Mouse (Mus musculus) G1E-ER4 (cell line): ENCODE measurements around the gene Dzip3. TPM values are rescaled to one million over a fixed set of nuclear protein-coding genes. Genes with fewer than 3 reads are reported as not detected.

Source experiments
- GATA1 ChIP-seq: IDR thresholded peaks from one replicate; pipeline ENCODE4 v1.8.0; 2012; ENCODE audit warnings: low read length, inconsistent platforms
- polyA plus RNA-seq: library from polyadenylated mRNA; stranded (reverse); fragments of >175 nt; gene quantifications from 2 replicates; pipeline ENCODE4 v1.2.3, GENCODE M21; 2012

Dzip3 gene
- 11.1 and 14.3 TPM in 2 replicates for polyA plus RNA-seq

GRCm38 (mm10) chr16:48993559-48994342, at the start of gene Dzip3, which contains the start of gene Cip2a:
Dzip3 (minus strand) TSS chr16:48994165.
Cip2a (plus strand) TSS chr16:48994185.
- TF ChIP-seq GATA1 = no peak

- no peak for TF ChIP-seq GATA1
Observed at GRCm38 (mm10) chr16:49040554-49041221, 46.7 kb upstream of the Dzip3 start.

GRCm38 (mm10) chr16:49037771-49038170, 43.8 kb upstream of the Dzip3 start:
- TF ChIP-seq GATA1 = no peak

DNA sequence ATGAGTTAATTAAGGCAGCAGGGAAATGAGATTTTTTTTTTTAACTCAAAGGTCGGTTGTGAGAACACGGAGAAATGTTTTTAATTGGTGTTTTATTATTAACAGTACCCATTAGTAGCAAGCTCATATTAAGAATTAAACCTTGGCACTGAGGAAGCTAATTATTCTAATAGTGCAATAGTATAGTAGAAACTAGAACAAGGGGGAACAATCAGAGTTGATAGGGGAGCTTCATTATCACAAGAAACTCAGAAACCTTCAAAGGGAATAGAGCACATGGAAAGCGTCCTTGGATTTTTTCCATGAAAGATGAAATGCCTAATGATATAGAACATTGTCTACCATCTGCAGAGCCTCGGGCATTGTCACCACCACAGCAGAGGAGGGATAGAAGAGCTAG, 41.9 kb upstream of the Dzip3 start:
- no peak for TF ChIP-seq GATA1

- no peak for TF ChIP-seq GATA1
Observed at GRCm38 (mm10) chr16:49016620-49017332, 22.8 kb upstream of the Dzip3 start.

DNA sequence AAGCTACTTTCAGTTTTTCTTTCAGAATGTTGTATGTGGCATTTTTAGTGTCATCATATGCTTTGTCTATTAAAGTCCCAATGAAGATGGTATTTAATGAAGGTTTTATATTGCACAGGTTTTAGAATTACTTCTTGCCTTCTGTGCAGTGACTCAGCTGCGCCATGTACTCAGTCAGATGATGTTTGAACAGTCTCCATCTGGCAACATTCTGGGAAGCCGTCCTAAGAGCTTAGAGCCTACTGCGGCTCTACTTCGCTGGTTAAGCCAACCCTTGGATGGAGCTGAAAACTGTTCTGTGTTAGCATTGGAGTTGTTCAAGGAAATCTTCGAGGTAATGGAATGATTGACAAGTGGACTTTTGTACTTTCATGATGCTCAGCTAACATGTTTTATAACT, 10.2 kb upstream of the Dzip3 start:
- no peak for TF ChIP-seq GATA1

DNA sequence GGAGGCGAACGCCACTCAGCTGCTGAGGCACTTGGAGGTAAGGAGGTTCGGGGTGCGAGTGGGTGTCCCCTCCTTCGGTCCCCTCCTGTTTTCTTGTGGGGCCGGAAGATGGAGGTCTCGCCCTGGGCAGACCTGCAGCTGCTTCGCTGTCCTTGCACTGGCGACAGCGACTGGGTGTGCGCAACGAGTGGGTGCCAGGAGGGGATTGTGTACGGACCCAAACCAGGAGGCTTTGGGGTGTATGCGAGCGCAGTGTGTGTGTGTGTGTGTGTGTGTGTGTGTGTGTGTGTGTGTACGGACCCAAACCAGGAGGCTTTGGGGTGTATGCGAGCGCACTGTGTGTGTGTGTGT, 353 bp upstream of the Dzip3 start:
- TF ChIP-seq GATA1 = no peak

DNA sequence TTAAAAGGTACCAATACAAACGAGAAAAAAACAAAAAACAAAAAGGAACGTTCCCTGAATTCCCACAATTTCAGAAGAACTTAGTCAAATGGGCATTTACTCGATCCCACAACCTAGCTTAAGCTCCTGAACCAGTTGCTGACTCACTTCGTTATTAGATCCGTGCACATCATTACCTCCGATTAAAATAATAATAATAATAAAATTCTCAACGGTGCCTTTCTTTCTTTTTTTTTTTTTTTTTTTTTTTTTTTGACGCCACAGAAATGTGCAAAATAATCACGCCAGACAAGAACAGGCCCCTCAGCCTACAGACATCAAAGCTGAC, 770 bp downstream of the Dzip3 start:
- TF ChIP-seq GATA1 = no peak

DNA sequence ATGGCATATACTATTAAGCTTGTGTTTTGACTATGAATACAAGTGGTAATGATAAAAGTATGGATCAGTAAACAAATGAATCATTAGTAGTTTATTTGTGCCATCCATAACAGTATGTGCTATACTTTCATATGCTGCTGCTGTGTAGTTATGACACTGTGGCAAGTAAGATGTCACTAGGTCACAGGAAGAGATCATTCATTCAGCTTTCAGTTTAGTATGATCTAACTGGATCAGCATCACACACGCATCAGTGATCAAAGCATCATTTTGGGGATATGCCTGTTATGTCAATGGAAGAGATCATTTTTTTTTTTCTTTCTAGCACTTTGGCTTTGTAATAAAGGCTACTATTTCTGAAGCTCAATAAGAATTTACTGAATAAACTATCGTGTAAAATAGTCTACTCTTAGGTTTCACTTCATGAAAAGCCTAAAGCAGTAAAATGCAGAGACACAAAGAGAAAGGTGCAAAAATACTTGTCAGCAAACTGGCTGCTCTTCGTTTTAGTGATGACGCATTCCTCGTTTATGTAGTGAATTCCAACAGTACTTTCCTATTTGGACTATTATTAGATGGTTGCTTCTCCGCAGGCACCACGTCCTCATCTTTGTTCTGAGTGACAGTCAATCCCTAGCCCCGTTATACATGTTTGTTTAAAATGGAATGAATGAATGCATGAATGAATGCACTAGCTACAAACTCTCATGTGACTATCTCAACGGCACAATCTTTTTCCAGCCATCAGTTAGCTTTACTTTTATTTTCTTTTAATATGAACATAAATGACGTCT, 1.3 kb downstream of the Dzip3 start:
- no peak for TF ChIP-seq GATA1

DNA sequence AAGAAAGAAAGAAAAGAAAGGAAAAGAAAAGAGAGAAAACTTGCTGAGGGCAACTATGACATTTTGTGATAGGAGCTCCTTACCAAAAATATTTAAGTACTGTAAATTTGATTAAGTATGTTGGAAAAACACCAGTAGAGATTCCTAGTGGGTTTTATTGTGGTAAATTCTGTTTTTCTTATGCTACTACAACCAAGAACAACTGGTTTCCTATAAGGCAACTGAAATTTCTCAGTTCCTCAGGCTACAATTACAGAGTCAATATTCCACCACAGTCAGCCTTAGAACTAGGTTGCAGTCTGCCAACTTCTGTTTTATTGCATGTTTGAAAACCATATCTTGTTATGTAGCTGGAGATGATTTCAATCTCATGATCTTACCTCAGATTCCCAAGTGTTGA, 4.3 kb downstream of the Dzip3 start:
- no peak for TF ChIP-seq GATA1

DNA sequence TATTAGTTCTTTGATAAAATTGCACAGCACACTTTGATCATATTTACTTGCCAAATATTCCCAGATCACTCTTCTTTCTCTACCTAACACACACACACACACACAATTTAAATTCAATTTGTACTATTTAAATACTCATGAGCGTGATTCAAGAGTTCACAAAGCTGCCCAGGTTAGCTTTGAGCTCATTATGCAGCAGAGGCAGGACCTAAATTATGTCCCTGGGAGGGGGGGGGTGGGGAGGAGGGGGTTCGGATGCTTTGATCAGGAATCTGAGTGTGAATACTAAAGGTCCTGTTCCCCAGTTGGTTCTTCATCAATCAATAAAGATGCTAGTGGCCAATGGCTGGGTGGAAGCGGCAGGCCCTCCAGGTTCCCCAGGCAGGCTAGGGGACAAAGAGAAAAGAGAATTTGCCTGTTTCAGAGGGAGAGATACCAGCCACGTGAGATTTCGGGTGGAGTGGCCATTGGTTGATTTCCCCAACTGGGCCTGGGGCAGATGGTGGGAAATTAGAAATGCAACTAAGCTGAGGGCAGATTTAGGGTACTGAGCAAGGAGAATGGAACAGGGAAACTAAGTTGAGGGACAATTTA, 8.8 kb downstream of the Dzip3 start:
- no peak for TF ChIP-seq GATA1

GRCm38 (mm10) chr16:48979965-48980364, 14.0 kb downstream of the Dzip3 start:
- no peak for TF ChIP-seq GATA1

DNA sequence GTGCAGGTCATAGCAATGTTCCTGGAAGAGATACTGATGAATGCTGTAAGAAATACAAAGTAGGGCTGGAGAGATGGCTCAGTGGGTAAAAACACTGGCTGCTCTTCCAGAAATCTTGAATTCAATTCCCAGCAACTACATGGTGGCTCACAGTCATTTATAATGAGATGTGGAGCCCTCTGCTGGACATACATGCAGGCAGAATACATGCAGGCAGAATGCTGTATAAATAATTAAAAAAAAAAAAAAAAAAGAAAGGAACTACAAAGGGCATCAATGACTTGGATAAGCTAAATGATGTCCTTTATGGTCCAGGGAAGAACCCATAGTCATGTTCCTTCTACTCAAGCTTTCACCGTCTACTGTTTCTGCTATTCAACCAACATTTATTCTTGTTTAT, 20.4 kb downstream of the Dzip3 start:
- no peak for TF ChIP-seq GATA1

DNA sequence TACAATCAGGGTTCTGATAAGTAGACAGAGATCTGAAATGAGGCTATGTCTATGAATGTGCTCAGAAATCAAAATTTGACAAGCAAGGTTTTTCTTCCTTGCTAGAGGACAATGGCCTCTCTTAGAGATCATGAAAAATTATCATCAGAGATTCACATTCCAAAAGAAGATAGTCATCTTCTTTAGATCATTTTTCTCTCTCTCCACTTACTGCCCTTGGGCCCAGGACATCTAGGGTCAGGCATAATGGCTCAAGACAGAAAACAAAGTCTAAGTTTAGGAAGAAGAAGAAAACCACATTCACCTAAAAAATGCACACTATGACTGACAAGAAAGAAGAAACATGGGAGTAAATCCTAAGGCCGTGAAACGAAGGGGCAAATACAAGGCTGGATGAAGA, 21.0 kb downstream of the Dzip3 start:
- no peak for TF ChIP-seq GATA1

- TF ChIP-seq GATA1 = no peak
Observed at GRCm38 (mm10) chr16:48941805-48942204, 52.2 kb downstream of the Dzip3 start.
